ENCODE assay signal across 8 mouse cellular contexts in genomic region chr16:23780440-23781231, GRCm38 (mm10).
DNase-seq lines count a peak whose midpoint lies in the region.

No protein-coding gene starts in this region.

- peak; percentile 13 for DNase-seq in gastrocnemius, postnatal 25 days
- DNase-seq in gastrocnemius, adult 18-20 months (ENCODE audit: low spot score): no peak
- peak; percentile 21 for DNase-seq in kidney, postnatal 10 days
- no peak for DNase-seq in kidney, adult 11 months
- peak; percentile 27 for DNase-seq in retina, postnatal 1 day
- DNase-seq in retina, embryonic 14.5 days (ENCODE audit: low spot score): no peak
- no peak for DNase-seq in right cerebral cortex, postnatal 14 days
- no peak for DNase-seq in layer of hippocampus, adult 9-10 months (ENCODE audit: low spot score)

Comparison
In these comparisons a context has a peak if more than half of its experiments do, and no peak if none do; other contexts are left out.
1. DNase-seq: peak in gastrocnemius, postnatal 25 days (single experiment), kidney, postnatal 10 days (single experiment) and retina, postnatal 1 day (single experiment); none in gastrocnemius, adult 18-20 months (single experiment), kidney, adult 11 months (single experiment), retina, embryonic 14.5 days (single experiment), right cerebral cortex, postnatal 14 days (single experiment) and layer of hippocampus, adult 9-10 months (single experiment).